Mouse (Mus musculus) CD4-positive helper T cell, adult 2 months (primary cell): Measurements from ENCODE around the gene Gm42688.

ENCODE experiments used
- DNase-seq: peaks from one replicate; pipeline ENCODE4 v3.0.0-alpha.2; 2012; ENCODE audit warnings: low read depth, missing footprints, low spot score

Gene Gm42688

GRCm38 (mm10) chr6:83117616-83118015, 16.2 kb downstream of the Gm42688 start:
- no peak for DNase-seq

DNA sequence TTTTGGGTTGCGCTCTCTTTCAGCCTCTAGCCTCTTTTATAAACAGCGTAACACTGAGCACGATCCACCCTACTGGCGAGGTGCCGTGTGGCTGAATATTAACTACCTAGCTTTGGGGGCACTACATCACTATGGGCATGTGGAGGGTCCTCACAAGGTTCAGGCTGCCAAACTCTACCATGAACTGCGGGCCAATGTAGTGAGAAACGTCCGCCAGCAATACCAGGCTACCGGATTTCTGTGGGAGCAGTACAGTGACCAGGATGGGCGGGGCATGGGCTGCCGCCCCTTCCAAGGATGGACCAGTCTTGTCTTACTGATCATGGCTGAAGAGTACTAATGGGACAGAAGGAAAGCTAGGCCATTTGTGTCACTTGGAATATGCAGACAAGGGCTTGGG, 17.0 kb downstream of the Gm42688 start:
- no peak for DNase-seq

DNA sequence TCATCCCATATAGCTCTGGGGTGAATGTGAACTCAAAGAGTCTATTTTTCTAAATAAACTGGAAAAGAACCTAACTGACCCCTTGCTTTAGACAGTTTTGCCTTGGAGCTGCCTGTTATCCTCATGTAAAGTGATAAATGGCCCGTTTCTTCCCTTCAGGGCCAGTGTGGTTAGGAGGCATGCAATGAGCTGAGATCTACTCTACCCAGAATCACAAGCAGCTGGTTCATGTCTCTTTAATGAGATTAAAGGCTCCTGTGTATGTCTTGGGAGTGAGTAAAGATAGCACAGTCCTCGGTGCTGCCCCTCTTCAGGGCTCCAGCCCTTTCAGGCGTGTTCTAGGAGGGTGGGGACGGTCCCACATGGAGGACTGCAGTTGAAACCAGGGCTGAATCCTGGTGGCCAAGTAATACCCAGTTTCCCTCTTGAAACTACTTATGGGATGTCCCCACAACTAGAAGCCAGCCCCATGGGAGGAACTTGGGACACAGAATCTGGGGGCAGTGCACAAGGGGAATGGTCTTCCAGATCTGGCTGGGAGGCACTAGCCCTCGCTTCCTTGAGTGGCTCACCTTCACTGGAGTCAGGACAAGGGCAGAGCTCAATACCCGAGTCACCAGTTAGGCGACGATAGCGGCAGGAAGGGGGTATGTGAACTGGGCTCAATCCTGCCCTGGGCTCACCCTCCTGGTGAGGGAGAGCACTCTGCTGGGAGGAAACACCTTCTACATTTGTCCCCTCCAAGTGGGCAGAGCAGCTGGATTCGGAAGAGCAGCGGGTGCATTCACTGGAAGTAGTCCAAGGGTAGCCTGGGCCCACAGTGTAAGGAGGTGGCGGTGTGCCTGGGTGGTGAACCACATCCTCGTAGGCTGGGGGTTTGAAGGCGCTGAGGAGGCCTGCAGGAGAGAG, 17.7 kb downstream of the Gm42688 start:
- DNase-seq = peak; percentile 60

DNA sequence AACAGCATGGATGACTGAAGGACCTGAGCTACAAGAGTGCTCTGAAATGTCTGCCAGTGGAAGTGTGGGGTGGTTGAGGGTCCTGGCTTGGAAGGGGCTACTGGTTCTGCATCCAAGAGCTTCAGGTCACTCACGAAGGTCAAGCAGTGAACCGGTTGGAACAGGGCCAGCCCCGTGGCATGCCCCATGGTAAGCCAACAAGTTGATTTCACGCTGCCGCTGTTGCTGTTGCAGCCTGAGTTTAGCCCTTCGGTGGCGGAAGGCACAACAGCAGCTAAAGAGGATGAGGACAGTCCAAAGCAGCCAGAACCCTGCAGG, 18.3 kb downstream of the Gm42688 start:
- no peak for DNase-seq

GRCm38 (mm10) chr6:83120930-83121862, 19.8 kb downstream of the Gm42688 start, which contains the start of gene Wbp1:
Gene Wbp1 (minus strand): TSS chr6:83121559.
- DNase-seq = peak; percentile 98

- DNase-seq = no peak
Observed at GRCm38 (mm10) chr6:83121863-83122710, 20.7 kb downstream of the Gm42688 start.

DNA sequence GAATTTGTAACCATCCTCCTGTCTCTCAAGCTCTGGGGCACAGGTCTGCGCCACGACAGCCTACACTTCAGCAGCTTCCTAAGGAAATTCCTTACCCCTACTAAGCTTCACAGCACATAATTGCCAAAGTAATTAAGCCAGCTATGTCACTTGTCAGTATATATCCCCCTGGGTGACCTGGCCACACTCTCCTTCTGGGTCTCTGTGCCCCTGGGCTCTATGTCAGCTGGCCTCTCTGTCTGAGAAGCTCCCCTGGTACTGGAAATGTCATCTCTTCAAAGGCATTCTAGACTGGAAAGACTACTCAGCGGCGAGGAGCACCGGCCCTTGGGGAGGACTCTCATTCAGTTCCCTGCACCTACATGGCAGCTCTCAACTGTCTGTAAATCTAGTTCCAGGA, 21.5 kb downstream of the Gm42688 start:
- no peak for DNase-seq

DNA sequence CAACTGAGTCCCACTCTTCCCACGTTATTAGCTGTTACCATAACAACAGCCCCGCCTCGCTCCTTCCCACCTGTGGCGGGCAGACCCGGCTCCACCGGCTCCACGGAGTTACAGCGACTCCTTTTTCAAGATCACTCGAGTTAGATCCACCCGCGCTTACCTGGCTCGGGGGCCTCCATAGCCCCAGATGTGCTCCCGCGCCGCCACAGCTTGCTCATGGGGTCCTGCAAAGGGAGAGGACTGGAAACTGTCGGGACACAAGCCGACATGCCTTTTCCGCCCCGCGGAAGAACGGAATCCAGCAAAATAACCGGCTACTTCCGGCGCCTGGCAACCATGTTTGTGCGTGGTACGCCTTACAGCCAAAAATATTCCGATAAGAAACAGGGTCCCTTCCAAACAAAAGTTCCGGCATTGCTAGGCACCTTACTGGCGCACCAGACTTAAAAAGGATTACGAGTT, 23.5 kb downstream of the Gm42688 start:
- peak; percentile 96 for DNase-seq

DNA sequence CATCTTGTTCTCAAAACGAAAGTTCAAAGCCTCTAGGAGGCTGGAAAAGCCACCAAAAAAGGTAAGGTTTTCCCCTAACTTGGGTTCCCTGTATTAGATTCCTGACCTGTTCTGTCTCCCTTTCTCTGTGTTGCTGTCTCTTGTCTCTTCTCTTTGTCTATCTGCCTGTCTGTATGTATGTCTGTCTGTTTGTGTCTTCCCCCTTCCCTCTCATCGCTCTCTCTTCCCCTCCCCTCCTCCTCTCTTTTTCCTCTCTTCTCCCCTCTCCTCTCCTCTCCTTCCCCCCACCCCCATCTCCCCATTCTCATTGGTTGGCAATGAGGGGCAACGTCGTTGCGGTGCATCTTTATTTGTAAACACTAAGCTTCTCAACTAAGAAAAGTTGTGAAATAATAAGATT, 23.9 kb downstream of the Gm42688 start, which contains the start of gene Ino80b:
Gene Ino80b (minus strand): TSS at position 101 of the 400 bp plus-strand sequence.
- DNase-seq = no peak

- DNase-seq = no peak
Observed at GRCm38 (mm10) chr6:83127419-83127818, 26.0 kb downstream of the Gm42688 start.

DNA sequence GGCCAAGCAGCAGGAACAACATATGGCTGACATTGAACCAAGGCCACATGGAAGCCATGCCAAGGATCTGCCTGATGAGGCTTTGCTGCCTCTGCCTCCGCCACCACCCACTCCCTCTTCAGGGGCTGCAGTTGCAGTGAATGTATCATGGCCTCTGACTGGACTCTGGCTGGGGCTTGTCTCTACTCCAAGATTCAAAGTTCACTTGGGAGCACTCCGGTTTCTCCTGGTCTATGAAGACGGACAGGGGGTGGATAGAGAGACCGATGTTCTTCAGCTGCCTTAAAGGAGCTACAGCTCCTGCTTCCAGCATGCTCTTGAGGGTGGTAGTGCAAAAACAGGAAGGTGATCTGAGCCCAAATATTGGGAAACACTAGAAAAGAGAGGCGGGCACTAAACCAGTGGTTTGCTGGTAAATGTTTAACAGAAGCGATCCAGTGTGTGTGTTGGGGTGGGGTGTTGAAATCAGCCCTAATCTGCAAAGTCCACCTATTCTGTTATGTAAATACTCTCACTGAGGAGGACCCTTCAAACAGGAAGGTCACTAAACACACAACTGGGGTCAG, 30.1 kb downstream of the Gm42688 start:
- no peak for DNase-seq

- no peak for DNase-seq
Observed at GRCm38 (mm10) chr6:83132176-83132919, 30.9 kb downstream of the Gm42688 start.

GRCm38 (mm10) chr6:83134226-83134625, 32.8 kb downstream of the Gm42688 start:
- no peak for DNase-seq

DNA sequence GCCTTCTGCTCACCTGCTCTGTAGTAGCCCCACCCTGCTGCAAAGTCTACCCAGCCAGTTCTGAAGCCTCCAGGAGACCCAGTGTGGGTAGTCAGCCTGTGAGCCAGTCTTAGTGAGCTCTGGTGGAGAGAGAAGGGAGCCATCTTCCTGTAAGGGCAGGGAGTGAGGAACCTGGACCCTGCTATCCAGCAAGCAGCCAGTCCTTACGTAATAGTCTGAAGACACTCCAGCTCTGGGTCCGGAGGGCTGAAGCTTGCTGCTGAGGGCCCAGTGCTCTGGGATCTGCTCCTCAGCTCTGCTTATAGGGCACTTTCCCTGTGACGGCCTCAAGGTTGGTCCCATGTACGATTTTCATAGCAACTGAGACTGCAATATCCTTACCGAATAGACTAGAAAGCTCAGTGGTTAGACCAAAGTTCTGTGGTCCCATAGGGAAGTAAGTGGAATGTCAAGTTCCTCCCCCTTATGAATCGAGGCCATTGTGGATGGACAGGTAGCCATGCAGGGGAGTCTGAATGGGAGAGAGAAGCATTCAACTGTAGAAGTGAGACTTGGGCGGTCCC, 33.6 kb downstream of the Gm42688 start, which contains the start of gene Rtkn:
Gene Rtkn (plus strand): TSS at position 513 of the 563 bp plus-strand sequence.
- DNase-seq = no peak

DNA sequence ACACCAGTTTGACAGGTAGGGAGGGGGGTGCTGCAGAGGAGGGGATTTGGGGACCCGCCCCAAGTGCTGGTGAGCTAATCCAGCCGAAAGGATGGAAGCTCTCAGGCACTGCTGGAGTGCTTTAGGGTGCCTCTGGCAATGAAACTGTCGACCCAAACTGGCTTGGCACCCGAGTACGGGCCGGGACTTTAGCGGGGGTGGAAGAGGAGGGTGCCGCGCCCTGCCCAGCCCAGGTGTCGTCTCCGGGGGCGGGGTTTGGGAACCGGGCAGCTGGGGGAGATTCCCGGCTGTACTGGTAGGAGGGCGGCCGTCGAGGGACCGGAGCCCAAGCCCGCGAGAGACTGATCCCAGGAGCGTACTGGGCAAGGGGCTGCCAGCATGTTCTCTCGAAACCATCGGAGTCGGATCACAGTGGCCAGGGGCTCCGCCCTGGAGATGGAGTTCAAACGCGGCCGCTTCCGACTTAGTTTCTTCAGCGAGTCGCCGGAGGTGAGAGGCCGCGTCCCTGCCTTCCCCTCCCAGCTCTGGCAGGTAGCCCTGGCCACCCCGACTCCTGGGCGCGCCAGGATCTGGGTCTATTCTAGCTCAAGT, 34.2 kb downstream of the Gm42688 start:
- no peak for DNase-seq

- DNase-seq = no peak
Observed at GRCm38 (mm10) chr6:83136291-83136880, 35.0 kb downstream of the Gm42688 start.

DNA sequence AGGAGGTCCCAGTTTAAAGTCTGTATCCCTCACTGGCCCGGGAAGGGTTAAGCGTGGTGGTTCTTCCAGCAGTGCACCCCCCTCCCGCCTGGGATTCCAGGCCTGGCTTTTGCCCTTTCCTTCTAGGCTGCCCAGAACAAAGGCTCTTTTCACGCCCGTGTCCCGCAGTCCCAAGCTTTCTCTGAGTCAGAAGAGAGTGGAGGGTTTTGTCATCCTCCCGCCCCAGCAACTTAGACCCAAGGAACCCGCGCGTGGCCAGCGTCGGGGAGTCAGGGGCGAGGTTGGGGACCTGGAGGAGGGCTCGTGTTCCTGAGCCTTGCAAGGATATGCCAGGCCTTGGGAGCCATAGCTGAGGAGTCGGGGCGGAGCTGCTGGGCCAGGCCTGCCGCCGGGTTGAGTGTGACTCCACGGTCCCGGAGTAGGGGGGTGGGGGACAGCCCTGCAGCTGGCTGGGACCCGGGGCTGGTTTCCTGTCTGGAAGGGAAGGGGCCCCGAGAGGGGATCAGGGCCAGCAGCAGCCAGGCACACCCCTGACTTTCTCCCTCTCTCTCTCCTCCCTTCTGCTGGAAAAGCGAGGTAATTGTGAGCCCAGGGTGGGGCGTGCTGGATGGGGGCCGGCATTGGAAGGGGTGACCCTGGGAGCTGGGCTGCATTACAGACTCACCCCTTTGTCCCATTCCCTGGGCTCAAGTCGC, 35.6 kb downstream of the Gm42688 start:
- no peak for DNase-seq

DNA sequence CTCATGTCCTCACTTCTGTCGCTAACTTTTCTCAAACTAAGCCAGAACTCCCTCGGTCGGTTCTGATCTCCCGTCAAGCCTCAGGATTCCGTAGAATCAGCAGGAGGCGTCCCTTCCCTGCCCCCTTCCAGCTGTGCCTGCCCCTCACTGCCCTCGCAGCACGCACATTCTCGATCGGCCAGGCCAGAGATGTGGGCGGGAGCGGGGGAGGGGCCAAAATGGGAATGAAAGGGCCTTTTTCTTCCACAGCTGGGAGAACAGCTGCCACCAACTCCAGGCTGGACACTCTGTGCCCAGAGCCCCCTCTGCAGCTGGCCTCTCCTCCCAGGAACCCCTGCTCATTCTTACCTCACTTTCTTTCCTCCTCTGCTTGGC, 36.1 kb downstream of the Gm42688 start:
- DNase-seq = no peak
